Mouse (Mus musculus) neural tube, embryonic 11.5 days (tissue): ENCODE results near the gene H2afv. TPM values are rescaled to one million over a fixed set of nuclear protein-coding genes. Genes with fewer than 3 reads are reported as not detected.

Source experiments
- ATAC-seq: fragments of 200-750 bp; cut with Nextera tagmentation; 2 replicates; pipeline ENCODE4 v1.8.0; 2017; ENCODE audit warnings: moderate number of reproducible peaks, mild to moderate bottlenecking, moderate TSS enrichment, moderate library complexity; ENCODE audit not compliant: insufficient read depth, low FRiP score, low TSS enrichment
- DNase-seq: peaks from one replicate; pipeline ENCODE4 v3.0.0-alpha.2; 2015; ENCODE audit warnings: low spot score
- H3K27ac ChIP-seq: fragments of 300-500 bp; sonication (generic); 2 replicates; pipeline ENCODE4 v1.5.1; 2014; ENCODE audit warnings: low read depth, mild to moderate bottlenecking, low read length
- H3K27me3 ChIP-seq: fragments of 300-500 bp; sonication (generic); 2 replicates; pipeline ENCODE4 v1.6.1; 2014; ENCODE audit warnings: mild to moderate bottlenecking, low read length, mixed read lengths; ENCODE audit not compliant: control insufficient read depth, insufficient read depth
- H3K36me3 ChIP-seq: fragments of 300-500 bp; sonication (generic); 2 replicates; pipeline ENCODE4 v1.6.1; 2014; ENCODE audit warnings: mild to moderate bottlenecking, low read length, moderate library complexity, mixed read lengths; ENCODE audit not compliant: control insufficient read depth, insufficient read depth
- H3K4me1 ChIP-seq: fragments of 300-500 bp; sonication (generic); 2 replicates; pipeline ENCODE4 v1.6.1; 2014; ENCODE audit warnings: low read length, mixed read lengths; ENCODE audit not compliant: control insufficient read depth, insufficient read depth
- H3K4me2 ChIP-seq: fragments of 300-500 bp; sonication (generic); 2 replicates; pipeline ENCODE4 v1.6.1; 2014; ENCODE audit warnings: low read depth, mild to moderate bottlenecking, moderate library complexity
- H3K4me3 ChIP-seq: fragments of 300-500 bp; sonication (generic); 2 replicates; pipeline ENCODE4 v1.5.1; 2014; ENCODE audit warnings: low read depth, low read length
- H3K9ac ChIP-seq: fragments of 300-500 bp; sonication (generic); 2 replicates; pipeline ENCODE4 v1.6.1; 2014; ENCODE audit warnings: mild to moderate bottlenecking, low read length
- H3K9me3 ChIP-seq: fragments of 300-500 bp; sonication (generic); 2 replicates; pipeline ENCODE4 v1.6.1; 2016; ENCODE audit warnings: low read length; ENCODE audit not compliant: control insufficient read depth
- WGBS: fragments of 180-500 bp; shearing (Covaris S2); extraction: QIAGEN DNeasy Blood & Tissue Kit; methylation state at CpG from one replicate; pipeline ENCODE4 v1.1.7; 2014; 5-methylcytosine and 5-hydroxymethylcytosine counted together
- polyA plus RNA-seq: library from polyadenylated mRNA; unstranded; fragments of >200 nt; fragmentation: Nextera tagmentation; extraction: Ambion mirVana; gene quantifications from 2 replicates; pipeline ENCODE4 v1.2.1, GENCODE M21; 2014

Gene H2afv
- polyA plus RNA-seq, 1 experiment from 2014 or later: 762 TPM

DNA sequence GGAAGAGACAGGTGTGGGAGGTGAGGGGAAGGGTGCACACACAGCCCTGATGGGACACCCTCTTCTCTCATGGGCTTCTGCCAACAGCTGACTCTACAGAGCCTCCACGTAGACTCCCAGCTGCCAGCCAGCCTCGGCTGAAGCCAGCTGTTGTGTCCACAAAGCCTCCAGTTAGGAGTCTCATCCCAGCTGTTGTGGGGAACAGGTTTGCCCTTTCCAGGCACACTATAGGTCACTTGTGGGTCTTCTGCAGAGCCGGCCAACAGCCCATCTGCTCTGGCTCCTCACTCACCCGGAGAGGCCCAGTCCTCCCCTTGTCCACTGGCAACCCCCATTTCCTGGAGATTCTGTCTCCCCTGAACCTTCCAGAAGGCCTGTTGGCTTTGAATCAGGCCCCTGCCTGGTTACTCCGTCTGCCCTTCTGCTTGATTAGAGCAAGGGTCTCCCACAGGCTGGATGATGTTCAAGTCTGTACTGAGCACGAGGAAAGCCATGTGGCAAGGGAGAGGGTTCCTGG is 37.5 kb upstream of the H2afv start:
- Histone ChIP-seq H3K27me3 (no peaks in the 10 kb centered on the region), H3K4me1 (no peaks in the 10 kb centered on the region), H3K36me3 (no peaks in the 10 kb centered on the region), H3K4me3 (no peak overlapping the region), H3K9me3 (no peaks in the 10 kb centered on the region), H3K4me2 (no peak overlapping the region), H3K27ac (no peak overlapping the region), H3K9ac (no peak overlapping the region)
- DNase-seq: no peak
- ATAC-seq: no peak
- WGBS: 74% methylated on average over 6 of the region's 6 CpGs

DNA sequence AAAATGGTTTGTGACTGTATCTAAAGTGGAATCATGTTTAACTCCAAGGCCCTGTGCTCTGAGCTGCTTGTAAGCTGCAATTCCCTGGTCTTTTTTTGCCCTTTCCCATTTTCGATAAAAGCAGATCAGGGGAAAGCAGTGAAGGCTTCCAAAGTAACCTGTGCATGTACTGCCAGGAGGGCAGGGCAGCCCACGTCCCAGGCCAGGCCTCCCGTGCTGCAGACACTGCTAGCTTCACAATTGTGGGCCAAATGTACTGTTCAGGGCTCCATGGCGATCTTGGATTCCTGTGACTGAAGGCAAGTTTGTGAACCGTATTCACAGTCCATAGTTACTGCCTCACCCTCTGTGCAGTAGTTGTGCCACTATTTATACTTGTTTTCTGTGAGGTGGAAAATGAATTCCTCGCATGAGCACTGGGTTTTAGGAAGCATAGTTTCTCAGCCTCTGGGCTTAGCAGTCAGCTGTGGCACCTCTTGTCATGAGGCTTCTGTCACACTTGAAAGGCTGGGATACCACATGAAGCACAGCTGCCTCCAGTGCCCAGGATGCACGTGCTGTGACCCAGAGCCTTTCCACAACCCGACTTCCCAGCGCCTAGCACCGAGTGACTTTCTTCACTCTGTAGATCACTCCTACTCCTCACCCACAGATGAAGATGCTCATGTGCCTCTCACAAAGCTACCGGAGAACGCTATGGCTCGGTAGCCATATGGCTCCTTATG is 36.6 kb upstream of the H2afv start:
- H3K4me2 ChIP-seq: no peak overlapping the region
- H3K4me1 ChIP-seq: no peaks in the 10 kb centered on the region
- ATAC-seq (no peak), DNase-seq (no peak)
- no peaks in the 10 kb centered on the region for H3K36me3 ChIP-seq
- no peak overlapping the region for H3K4me3 ChIP-seq
- WGBS: 80% methylated on average over 13 of the region's 13 CpGs
- no peak overlapping the region for H3K27ac ChIP-seq
- H3K9ac ChIP-seq: no peak overlapping the region
- H3K27me3 ChIP-seq: no peaks in the 10 kb centered on the region
- no peaks in the 10 kb centered on the region for H3K9me3 ChIP-seq

DNA sequence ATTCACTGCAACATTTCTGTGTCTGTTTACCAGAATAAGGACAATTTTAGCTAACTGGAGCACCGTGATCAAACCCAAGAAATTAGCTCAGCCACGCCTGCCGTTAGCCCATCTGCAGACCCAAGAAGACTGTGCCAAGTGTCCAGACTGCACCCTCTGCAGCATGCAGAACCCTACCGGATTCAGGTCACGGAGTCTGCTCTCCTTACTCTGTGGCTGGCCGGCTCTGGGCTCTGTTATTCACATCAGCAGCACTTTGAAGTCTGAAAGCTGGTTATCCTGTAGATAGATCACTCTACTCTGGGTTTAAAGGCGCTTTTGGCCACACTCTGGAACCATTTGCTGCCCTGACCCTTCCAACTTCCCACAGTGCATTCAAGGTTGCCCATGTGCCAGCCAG is 35.9 kb upstream of the H2afv start:
- Histone ChIP-seq H3K27me3 (no peaks in the 10 kb centered on the region), H3K4me2 (no peak overlapping the region), H3K9ac (no peak overlapping the region), H3K36me3 (no peaks in the 10 kb centered on the region), H3K27ac (no peak overlapping the region), H3K4me3 (no peak overlapping the region), H3K9me3 (no peaks in the 10 kb centered on the region), H3K4me1 (no peaks in the 10 kb centered on the region)
- no peak for DNase-seq
- no peak for ATAC-seq
- WGBS: 72% methylated on average over 7 of the region's 7 CpGs

DNA sequence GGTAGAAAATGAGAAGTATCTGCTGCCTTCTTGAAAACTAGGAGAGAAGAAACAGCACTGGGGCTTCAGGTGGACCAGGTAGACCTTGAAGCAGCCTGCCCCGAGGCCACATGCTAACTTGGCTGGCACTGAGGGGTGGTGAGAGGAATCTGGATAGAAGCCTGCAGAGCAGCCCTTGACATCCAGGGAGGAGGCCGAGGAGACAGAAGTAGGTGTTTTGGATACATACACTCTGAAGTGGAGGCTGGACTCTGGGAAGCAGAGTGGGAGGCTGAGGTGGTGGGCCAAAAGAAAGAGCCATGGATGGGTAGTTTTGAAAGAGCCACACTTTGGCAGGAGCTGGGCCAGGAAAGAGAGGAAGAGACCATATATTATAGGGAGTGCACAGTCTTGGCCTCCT is 35.0 kb upstream of the H2afv start:
- ATAC-seq (no peak), DNase-seq (no peak)
- H3K9ac ChIP-seq: no peak overlapping the region
- no peak overlapping the region for H3K27ac ChIP-seq
- H3K4me3 ChIP-seq: no peak overlapping the region
- H3K9me3 ChIP-seq: no peaks in the 10 kb centered on the region
- H3K4me2 ChIP-seq: no peak overlapping the region
- H3K27me3 ChIP-seq: no peaks in the 10 kb centered on the region
- 76% methylated on average over 2 of the region's 2 CpGs for WGBS
- no peaks in the 10 kb centered on the region for H3K36me3 ChIP-seq
- H3K4me1 ChIP-seq: peaks cover 2% of the 10 kb centered on the region; the same call in 1 of the 2 replicates

DNA sequence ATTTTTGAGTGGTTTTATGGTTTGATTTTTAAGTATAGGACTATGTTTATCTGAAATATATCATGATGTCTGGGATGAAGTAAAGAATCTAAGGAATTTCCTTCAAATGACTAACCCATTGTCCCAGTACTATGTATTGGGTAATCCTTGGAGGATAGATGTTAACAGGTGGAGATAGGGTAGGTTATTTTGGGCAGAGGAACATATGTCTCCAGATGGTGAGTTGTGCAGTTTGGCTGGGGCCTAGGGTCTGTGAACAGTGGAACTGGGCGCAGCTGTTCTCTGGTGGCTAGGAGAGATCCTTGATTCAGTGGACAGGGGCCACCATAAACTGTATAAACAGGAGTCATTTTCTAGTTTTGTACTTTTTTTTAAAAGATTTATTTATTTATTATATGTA is 33.1 kb upstream of the H2afv start:
- Histone ChIP-seq H3K36me3 (no peaks in the 10 kb centered on the region), H3K27me3 (no peaks in the 10 kb centered on the region), H3K4me2 (no peak overlapping the region), H3K9me3 (no peaks in the 10 kb centered on the region), H3K4me1 (peaks cover 9% of the 10 kb centered on the region), H3K9ac (no peak overlapping the region), H3K27ac (no peak overlapping the region), H3K4me3 (no peak overlapping the region)
- no peak for DNase-seq
- no peak for ATAC-seq
- WGBS: 100% methylated on average over 1 of the region's 1 CpGs

DNA sequence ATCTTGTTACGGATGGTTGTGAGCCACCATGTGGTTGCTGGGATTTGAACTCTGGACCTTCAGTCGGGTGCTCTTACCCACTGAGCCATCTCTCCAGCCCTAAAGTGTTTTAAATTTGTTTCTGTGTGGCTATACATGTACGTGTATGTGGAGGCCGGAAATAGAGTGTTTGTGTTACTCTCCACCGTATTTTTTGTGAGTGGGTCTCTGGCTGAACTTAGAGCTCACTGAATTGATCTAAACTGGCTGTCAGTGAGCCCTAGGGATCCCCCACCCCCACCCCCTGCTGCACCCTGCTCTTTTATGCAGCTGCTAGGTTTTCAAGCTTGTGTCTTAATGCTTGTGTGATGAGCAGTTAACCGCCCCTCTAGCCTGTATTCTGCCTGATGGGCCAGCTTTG is 32.6 kb upstream of the H2afv start:
- H3K27me3 ChIP-seq: no peaks in the 10 kb centered on the region
- no peak overlapping the region for H3K4me2 ChIP-seq
- no peak for ATAC-seq
- peaks cover 13% of the 10 kb centered on the region for H3K4me1 ChIP-seq
- no peak overlapping the region for H3K27ac ChIP-seq
- H3K4me3 ChIP-seq: no peak overlapping the region
- H3K36me3 ChIP-seq: no peaks in the 10 kb centered on the region
- no peak for DNase-seq
- H3K9me3 ChIP-seq: no peaks in the 10 kb centered on the region
- no peak overlapping the region for H3K9ac ChIP-seq
- 76% methylated on average over 6 of the region's 6 CpGs for WGBS

DNA sequence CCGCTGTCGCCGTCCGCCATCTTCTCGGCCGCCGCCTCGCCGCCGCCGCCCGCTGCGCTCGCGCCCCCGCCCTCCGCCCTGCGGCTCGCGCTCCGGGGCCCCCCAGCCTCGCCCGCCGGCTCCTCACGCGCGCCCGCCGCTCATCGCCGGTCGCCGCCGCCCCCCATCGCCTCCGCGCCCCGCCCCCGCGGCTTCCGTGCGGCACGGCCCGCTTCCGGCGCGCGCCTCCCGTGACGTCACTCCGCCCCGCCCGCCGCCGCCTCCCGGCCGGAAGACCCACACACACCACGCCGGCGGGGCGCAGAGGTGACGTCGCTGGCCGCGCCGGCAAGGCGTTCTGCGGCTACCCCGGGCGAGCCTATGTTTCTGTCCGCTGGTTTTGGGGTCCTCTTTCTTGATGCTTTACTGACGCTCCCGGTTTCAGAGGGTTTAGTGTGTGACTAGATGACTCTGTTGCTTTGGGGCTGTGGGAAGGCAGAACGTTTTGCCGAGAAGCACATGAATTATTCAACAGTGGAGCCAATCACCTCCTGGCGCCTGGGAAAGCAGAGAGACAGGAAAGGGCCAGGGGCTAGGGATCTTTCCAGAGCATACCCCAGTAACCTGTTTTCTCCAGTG is 31.7 kb upstream of the H2afv start, which contains the start of gene Purb:
Gene Purb (minus strand): TSS at position 51 of the 618 bp plus-strand sequence.
- H3K9me3 ChIP-seq: no peaks in the 10 kb centered on the region
- WGBS: 0% methylated on average over 23 of the region's 76 CpGs
- peak within 1 kb of the TSS; percentile 98 for H3K4me3 ChIP-seq
- H3K4me2 ChIP-seq: peak within 1 kb of the TSS; percentile 79
- no peaks in the 10 kb centered on the region for H3K27me3 ChIP-seq
- H3K27ac ChIP-seq: peak within 1 kb of the TSS; percentile 94
- DNase-seq (peak; percentile 93), ATAC-seq (peak; percentile 91)
- peak within 1 kb of the TSS; percentile 95 for H3K9ac ChIP-seq
- no peaks in the 10 kb centered on the region for H3K36me3 ChIP-seq
- H3K4me1 ChIP-seq: peaks cover 14% of the 10 kb centered on the region

DNA sequence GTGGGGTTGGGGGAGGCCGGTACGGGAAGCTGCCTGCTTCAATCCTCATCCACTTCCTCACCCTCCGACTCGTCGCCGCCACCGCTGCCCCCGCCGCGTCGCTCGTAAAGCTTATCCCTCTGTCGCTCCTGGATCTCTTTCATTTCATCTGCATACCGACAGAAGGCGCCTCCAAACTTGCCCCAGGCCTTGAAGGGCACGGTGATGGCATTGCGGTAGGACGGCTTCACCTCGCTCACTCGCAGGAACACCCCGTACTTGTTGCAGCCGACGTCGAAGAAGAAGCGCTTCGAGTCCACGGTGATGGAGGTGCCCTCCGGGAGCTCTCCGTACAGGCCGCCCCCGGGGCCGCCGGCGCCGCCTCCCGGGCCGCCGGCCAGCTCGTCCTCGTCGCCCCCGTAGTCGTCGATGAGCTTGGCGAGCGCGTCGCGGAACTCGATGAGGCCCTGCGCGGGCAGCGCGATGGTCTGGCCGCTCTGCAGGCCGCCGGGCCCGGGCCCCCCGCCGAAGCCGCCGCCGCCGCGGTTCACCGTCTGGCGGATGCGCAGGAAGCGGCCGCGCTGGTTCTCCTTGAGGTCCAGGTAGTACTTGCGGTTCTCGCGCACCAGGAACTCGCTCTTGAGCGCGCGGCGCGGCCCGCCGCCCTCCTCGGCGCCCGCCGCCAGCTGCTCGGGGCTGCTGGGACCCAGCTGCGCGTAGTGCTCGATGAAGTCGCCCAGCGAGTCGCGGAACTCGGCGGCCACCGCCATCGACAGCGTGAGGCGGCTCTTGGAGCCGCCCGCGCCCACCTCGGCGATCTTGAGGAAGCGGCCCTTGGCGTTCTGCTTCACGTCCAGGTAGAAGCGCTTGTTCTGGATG is 30.9 kb upstream of the H2afv start:
- Histone ChIP-seq H3K9me3 (no peaks in the 10 kb centered on the region), H3K27ac (peak overlapping the region; percentile 94), H3K4me1 (peaks cover 21% of the 10 kb centered on the region), H3K36me3 (no peaks in the 10 kb centered on the region), H3K27me3 (no peaks in the 10 kb centered on the region), H3K4me2 (peak overlapping the region; percentile 79), H3K4me3 (peak overlapping the region; percentile 98), H3K9ac (peak overlapping the region; percentile 95)
- peak; percentile 65 for DNase-seq
- ATAC-seq: peak; percentile 46; the same call in 1 of the 2 replicates
- under 1% methylated on average over 105 of the region's 109 CpGs for WGBS
